Mouse (Mus musculus) gastrocnemius, adult 8-10 months (tissue): ENCODE measurements around the gene Cyb5d2. TPM values are rescaled to one million over a fixed set of nuclear protein-coding genes. Genes with fewer than 3 reads are reported as not detected.
"Not testable (repeated sequence)": the region's sequence is repeated elsewhere in the genome, so short reads cannot be mapped to it uniquely, and the experiment has no call there.

Source experiments
- DNase-seq, 2 experiments: peaks; one replicate each; pipeline ENCODE4 v3.0.0; 2022; ENCODE audit warnings: low spot score in 2 of 2
- total RNA-seq, 4 experiments: library from RNA; stranded (reverse); gene quantifications; 2 replicates each; pipeline ENCODE4 v1.2.4; 2022

The Cyb5d2 gene
- total RNA-seq, 4 experiments from 2014 or later, result 20.2 to 24.0 (median 22.2) TPM

GRCm38 (mm10) chr11:72778957-72779356 lies 17.0 kb downstream of the Cyb5d2 start:
- no peak for DNase-seq

GRCm38 (mm10) chr11:72772611-72773010 lies 23.3 kb downstream of the Cyb5d2 start:
- DNase-seq, result not testable (repeated sequence)

- DNase-seq, result no peak
These were observed 24.5 kb downstream of the Cyb5d2 start for GRCm38 (mm10) chr11:72771461-72771860.

- DNase-seq, result no peak
These were observed 25.1 kb downstream of the Cyb5d2 start for GRCm38 (mm10) chr11:72770816-72771215.

- DNase-seq, result no peak
These were observed 25.6 kb downstream of the Cyb5d2 start for GRCm38 (mm10) chr11:72770324-72770723.

- no peak for DNase-seq
These were observed 26.9 kb downstream of the Cyb5d2 start for GRCm38 (mm10) chr11:72769061-72769460.

GRCm38 (mm10) chr11:72767716-72768115 lies 28.2 kb downstream of the Cyb5d2 start:
- no peak for DNase-seq

GRCm38 (mm10) chr11:72764270-72764669 lies 31.7 kb downstream of the Cyb5d2 start:
- no peak for DNase-seq

- no peak for DNase-seq
These were observed 35.2 kb downstream of the Cyb5d2 start for GRCm38 (mm10) chr11:72760781-72761180.

- DNase-seq, result no peak
These were observed 36.4 kb downstream of the Cyb5d2 start for GRCm38 (mm10) chr11:72759581-72759980.

GRCm38 (mm10) chr11:72758316-72758715 lies 37.6 kb downstream of the Cyb5d2 start:
- DNase-seq, result no peak

GRCm38 (mm10) chr11:72751956-72752355 lies 44.0 kb downstream of the Cyb5d2 start:
- peak in 1 of 2 experiments; percentile 5 for DNase-seq

- no peak for DNase-seq
These were observed 56.9 kb downstream of the Cyb5d2 start for GRCm38 (mm10) chr11:72739048-72739447.

GRCm38 (mm10) chr11:72737517-72737916 lies 58.4 kb downstream of the Cyb5d2 start:
- DNase-seq, result not testable (repeated sequence)

GRCm38 (mm10) chr11:72736320-72736719 lies 59.6 kb downstream of the Cyb5d2 start:
- no peak for DNase-seq

GRCm38 (mm10) chr11:72735519-72735860 lies 60.5 kb downstream of the Cyb5d2 start:
- no peak for DNase-seq

- DNase-seq, result peak in 1 of 2 experiments; percentile 9
These were observed 61.0 kb downstream of the Cyb5d2 start for GRCm38 (mm10) chr11:72734840-72735518.

- DNase-seq, result no peak
These were observed 62.2 kb downstream of the Cyb5d2 start for GRCm38 (mm10) chr11:72733736-72734135.

Other genes with a start within 250 kb of the Cyb5d2 start
- under 1 TPM in 3 of 4 experiments, not detected in 1; 0.29 to 0.38 (median 0.31) TPM for gene Spns3, start 245.6 kb downstream of the Cyb5d2 start, total RNA-seq
- 100 to 1,000 TPM in 1 of 4 experiments, 10 to 100 TPM in 3; 76.7 to 101 (median 81.9) TPM for gene Ube2g1, start 188.9 kb downstream of the Cyb5d2 start, total RNA-seq
- gene Ankfy1, start 106.1 kb downstream of the Cyb5d2 start, total RNA-seq, result 1 to 10 TPM; 5.6 to 9.2 (median 8.1) TPM
- gene Zzef1, start 84 bp upstream of the Cyb5d2 start, total RNA-seq, result 10 to 100 TPM; 10.8 to 13.0 (median 11.8) TPM
- 1 to 10 TPM; 3.4 to 6.6 (median 4.9) TPM for gene Atp2a3, start 165.0 kb upstream of the Cyb5d2 start, total RNA-seq
- under 1 TPM; 0.24 to 0.52 (median 0.34) TPM for gene P2rx1, start 203.0 kb upstream of the Cyb5d2 start, total RNA-seq
- gene Camkk1, start 222.9 kb upstream of the Cyb5d2 start, total RNA-seq, result under 1 TPM; 0.22 to 0.32 (median 0.28) TPM